Mouse (Mus musculus) cerebellum, postnatal 14 days (tissue): ENCODE data around the gene Dync1i1.
A peak's percentile ranks its signal among the peaks of the same experiment; 100 is the strongest.

Experiments
- DNase-seq, 2 experiments: peaks; one replicate each; pipeline ENCODE4 v3.0.0; 2021; ENCODE audit warnings: mixed read lengths in 2 of 2

The Dync1i1 gene

DNA sequence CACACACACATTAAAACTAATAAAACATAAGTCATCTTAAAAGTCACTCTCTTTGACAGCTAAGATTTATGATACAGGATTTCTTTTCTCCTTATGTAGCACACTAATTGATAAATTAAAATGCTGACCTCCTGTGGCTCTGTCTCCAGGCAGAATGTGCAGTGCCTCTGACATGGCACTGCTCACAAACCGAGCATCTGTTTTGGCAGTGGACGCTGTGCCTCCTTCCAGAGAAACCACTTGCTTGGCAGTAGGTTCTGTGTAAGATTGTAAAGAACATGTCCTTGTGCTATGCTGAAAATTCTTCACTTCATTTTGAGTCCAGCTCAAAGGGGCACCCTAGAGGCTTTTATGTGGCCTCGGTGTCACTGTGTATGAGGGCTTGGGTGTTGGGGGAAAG is 50.0 kb downstream of the Dync1i1 start:
- DNase-seq = peak; percentile 63 to 76

DNA sequence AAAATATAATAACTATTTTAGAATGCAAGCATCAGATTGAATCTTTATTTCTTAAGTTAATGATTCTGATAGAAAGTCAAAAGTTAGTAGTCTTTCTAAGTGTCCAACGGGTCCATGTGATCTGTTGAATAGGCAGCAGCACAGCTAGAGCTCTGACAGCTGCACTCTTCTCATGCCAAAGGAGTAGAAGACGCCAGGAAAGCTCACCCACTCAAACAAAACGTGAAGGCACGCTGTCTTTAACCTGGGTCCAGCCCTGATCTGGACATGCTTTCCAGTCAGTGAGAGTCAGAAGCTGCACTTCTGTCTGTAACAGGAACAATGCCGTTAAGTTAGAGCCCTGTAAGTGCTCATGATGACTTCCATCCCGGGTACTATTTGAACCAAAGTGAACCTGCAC is 56.3 kb downstream of the Dync1i1 start:
- DNase-seq = no peak

DNA sequence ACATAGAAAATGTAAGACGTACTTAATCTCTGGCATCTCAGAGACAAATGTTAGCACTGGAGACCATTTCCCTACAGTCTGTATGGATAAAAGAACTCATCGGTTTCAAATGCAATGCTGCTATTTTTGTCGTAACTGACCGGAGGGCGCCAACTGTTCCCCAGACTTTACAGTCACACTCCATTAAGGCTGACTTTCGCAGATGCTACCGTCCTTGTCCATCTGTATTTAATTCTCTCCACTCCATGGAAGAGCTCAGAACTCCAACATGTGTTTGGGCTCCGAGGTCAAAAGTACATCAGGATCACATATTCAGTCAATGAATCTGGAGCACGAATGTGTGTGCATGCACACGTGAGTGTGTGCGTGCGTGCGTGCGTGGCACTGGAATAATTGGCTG is 58.4 kb downstream of the Dync1i1 start:
- DNase-seq = no peak

DNA sequence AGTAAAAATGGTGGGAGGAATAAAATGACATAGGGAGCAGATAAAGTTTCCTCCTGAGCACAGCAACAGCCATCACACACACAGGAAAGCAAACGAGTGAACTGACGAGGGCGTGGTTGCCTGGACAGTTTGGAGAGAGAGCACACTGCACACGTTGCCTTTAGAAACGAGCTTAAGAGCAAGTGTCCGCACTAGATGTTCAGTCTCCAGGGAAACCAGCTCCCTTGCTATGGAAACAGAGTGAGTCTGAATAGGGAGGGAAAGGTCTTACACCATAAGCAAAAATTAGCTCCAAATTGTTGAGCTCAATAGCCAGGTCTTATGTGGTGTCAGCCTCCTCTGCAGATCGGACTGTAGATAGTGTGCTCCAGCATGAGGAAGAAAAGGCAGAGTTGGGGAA is 65.2 kb downstream of the Dync1i1 start:
- no peak for DNase-seq

DNA sequence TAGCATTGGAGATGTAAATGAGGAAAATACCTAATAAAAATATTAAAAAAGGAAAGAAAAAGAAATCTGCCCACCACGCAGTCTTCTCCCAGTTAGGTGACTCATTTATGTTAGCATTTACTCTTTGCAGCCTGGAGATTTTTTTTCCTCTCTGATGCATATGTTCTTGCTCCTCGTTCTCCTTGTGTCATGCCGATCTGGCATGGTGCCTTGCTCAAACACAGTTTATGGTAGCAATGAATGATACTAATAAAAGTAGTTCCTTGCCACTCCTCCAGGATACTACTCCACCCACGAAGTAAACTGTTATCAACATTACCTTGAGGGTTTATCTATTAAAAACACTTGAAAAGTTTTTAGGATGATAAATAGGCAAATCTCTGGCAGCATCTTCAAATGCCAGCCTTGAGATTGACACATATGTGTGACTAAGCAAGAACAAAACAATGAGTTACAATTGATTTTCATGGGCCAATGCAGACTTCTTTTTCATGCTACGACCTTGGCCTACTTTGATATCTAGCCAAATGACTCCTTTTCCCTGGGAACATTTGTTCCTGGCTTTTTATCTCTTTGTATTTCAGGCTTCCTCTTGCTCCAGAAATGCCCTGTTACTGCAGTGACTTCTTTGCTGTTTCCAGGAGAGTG is 68.8 kb downstream of the Dync1i1 start:
- DNase-seq = no peak

DNA sequence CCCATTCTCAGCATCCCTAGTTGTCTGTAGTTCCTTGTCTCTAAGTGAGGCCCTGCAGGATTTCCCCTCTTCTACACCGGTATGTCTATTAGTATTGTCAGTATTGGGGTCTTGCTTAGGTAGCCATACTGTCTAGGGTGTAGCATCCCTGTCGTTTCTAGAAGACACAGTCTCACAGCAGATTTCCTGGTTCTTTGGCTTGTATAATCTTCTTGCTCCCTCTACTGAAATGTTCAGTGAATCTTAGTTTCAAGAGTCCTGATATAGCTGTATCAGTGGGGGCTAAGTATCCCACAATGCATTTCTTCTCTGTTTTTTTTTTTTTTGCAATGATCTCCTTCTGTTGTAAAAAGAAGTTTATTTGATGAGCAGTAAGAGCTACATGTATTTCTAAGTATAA is 69.9 kb downstream of the Dync1i1 start:
- DNase-seq = no peak

DNA sequence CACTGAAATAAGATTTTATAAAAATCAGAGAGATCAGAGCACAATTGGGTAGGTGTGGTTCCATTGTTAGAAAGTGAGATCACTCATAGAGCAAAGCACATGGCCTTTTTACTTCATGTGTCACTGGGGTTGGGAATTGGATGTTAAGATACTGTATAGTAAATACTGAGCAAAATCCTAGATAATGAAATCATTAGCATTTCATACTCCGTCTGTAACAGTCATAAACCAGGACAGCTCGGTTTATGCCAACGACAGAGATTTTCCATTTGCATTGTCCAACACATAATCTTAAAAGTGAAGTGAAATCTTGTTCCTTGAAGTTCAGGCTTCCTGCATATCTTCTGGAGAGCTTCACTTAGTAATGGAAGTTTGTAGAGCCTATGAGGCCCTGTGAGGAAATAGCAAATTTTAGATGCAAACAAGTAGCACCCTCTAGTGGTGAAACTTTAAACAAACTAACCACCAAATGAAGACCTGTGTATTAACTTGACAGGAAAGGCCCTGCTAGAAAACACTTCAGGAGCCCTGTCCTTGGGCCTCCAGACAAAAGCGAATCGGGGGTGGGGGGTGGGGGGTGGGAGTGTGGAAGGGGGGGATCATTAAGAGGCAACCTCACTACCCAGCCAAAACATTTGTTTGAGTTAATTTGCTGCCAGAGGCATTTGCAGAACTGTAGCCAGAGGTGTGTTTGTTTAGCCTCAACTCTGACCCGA is 76.8 kb downstream of the Dync1i1 start:
- peak; percentile 14 to 62 for DNase-seq

DNA sequence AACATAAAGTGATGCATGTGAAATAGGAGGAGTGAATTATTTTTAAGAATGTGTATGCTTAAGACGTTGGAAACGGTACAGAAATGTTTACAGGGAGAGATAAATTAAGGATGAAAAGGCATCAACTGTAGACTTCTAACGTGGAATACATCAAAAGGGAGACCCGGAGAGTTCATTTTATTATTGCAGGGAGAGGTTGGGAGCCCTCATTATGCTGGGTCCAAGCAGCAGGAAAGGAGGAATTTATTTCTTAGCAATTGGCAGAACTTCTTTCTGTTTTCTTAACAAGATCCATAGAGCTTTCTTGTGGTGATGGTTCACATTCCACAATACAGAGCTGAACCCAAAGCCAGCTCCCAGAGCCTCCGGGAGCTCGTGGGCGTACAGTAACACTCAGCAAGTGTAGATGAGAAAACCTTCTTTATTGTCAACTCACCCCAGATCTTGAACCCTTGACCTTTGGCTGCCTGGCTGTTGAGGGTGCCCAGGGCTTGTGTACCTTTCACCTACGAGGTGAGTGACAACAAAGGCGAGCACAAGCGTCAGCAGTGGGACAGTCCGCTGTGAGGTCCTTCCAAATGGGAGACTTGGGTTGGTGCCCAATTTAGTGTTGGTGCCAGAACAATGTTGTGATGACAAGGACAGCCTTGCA is 77.5 kb downstream of the Dync1i1 start:
- peak; percentile 39 to 48 for DNase-seq

DNA sequence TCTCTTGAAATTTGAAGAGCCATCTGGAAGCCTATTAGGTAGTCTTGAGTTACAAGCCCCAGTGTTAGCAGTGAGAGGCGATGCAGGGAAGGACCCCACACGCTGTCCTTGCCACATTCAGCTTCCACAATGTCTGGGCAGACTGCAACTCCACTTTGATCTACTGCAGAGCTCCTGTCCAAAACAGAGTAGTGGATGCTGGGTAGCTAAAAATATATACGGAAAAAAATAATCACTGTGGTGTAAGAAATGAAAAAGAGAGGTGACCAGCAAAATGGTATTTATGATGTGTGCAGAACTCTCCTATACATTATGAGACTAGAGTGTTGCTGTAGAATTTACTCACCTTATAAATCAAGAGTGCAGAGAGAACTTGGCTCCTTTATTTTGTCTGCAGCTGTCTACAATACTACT is 82.6 kb downstream of the Dync1i1 start:
- DNase-seq = no peak

DNA sequence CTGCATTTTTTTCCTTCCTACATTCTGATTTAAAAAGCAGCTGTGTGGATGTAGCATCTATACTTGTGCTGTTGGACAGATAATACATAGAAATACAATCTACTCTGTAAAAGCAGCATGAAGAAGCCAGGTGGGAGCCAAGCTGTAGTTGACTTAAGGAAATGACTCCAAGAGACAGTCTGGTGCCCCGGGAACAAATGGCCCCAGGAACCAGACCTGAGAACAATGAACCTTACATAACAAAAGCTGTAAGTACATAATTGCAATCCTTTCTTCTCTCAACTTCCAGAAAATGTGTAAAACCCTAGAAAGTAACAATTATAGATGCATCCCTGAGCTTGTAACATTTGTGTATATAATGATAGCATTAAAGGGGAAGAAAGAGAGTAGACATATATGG is 86.6 kb downstream of the Dync1i1 start:
- DNase-seq = no peak

DNA sequence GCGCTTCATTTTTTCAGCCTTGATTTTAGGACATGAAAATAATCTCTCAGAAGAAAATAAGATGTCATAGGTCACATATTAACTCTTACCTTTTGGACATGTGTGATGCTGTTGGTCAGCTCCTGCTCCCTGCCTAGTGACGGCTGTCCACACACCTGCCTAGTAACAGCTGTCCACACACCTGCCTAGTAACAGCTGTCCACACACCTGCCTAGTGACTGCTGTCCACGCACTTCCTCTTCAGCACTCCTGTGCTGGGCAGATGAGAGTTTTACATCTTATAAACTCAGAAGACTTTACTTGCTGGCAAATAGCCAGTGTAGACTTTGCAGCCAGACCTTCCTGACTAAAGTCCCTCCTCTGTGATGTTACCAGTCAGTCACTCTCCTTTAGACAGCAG is 94.2 kb downstream of the Dync1i1 start:
- no peak for DNase-seq

DNA sequence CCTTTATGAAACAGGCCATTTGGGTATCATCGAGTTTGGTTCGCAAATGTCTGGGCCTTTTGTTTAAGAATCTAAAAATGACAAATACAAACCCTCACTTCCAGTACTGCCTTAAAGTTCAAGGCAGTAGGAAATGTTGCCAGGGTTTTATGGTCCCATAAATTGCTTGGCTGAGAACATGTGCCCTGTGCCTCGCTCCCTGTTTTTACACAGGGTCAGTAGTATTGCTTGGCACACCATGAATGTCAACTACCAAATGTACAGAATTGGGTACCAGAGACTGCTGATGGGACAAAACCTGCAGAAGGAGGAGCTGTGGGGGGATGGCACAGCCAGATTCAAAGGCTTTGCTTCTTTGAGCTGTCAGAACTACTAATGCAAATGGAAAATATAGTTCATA is 100.0 kb downstream of the Dync1i1 start:
- DNase-seq = no peak

DNA sequence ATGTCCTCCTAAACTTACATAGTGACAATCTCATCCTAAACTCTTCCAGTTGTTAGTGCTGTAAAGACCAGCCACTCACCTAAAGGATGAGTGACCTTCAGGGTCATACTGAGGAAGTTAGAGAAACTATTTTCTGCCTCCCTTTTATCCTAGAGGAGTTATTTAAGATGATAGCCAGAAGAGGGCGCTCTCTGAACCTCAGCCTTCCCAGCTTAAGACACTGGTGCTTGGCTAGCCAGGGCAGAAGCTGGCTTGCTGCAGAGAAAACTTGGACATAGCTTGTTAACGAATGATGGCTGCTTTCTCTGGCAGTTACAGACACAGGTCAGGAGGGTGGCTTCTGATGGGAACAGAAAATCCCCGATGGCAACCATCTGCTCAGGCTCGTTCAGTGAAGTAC is 101.6 kb downstream of the Dync1i1 start:
- DNase-seq = peak in 1 of 2 experiments; percentile 12

DNA sequence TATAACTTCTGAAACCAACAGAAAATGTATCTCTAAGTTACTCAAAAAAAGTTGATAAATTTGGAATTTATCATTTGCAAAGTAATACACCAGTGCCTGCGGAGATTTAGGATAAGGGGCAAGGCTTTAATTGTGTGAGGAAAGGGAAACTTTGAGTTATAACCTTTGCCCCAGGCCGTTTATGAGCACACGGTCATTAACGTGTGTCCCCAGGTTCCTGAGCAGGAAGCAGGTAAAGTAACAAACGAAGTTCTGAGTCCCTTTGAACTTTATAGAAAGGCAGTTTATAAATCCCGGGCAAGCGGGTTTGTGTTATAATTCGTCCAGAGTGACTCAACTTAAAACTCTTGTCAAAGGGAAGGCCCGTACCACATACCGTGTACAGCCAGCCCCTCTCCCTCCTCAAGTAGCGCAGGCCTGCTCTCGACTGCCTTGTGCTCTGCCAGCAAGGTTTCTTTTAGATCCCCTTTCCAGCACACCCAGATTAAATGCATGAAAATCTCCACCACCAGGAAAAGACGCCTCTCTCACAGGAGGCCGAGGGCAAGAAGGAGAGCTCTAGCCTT is 103.1 kb downstream of the Dync1i1 start:
- DNase-seq = no peak

DNA sequence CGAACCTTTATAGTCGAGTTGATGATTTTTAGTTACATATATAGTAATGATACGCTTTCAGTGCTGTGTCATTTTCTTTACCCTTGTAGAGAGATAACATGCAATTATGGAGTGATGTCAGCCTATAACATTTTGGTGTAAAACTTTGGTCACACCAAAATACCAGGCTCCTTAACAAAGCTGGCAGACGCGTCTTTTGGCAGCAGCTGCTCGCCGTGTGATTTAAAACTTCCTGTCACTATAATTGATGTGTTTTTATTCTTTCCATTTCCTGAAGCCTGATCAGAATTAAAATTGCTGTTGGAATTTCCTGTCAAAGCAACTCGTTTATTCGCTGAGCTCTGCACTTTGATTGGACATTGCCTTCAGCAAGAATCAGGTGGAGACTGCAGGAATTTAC is 103.7 kb downstream of the Dync1i1 start:
- no peak for DNase-seq

DNA sequence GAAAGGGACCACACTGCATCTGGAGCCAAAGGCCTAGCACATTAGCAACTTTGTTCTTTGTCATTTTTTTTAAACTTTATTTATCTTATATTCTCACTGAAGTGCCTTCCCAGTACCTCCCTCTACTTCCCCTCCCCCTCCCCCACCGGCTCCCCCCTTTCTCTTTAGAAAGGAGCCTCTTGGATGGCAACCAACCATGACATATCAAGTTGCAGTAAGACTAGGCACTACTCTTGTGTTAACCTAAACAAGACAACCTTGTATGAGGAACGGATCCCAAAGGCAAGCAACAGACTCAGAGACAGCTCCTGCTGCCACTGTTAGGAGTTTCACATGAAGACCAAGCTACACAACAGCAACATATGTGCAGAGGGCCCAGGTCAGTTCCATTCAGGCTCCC is 105.3 kb downstream of the Dync1i1 start:
- no peak for DNase-seq

DNA sequence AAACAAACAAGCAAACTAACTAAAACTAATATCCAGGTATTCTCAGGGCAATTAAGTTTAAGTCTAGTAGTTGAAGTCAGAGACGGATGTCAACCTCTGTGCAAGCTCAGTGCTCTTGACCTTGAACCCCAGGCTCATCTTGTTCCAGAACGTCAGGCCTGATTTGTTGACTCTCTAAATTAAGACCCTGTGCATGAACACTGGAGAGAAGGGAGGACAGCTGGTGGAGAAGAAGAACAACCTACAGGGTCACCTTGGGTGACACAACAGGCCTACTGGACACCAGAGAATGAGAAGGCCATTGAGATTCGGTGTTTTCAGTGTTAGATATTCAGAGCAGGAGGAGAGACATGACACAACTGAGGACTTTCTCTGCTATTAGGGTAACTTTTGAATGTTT is 105.8 kb downstream of the Dync1i1 start:
- DNase-seq = no peak

DNA sequence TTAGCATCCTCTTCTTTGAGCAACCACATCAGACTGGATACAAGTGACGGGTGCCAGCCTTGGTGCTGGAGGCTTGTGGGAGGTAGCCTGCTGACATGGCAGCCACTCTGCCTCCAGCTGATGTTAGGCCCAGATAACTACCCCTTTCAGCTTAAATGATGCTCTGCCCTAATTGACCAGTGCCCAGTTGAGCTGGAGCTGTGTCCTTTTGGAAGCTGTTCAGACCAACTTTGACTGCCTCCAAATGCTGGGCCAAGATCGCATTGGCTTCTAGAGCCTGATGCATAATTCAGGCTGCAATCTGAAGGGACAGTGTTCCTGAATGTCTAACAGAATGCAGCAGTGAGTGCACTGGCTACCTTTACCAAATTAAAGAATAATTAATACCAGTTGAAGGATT is 107.4 kb downstream of the Dync1i1 start:
- DNase-seq = peak; percentile 6

DNA sequence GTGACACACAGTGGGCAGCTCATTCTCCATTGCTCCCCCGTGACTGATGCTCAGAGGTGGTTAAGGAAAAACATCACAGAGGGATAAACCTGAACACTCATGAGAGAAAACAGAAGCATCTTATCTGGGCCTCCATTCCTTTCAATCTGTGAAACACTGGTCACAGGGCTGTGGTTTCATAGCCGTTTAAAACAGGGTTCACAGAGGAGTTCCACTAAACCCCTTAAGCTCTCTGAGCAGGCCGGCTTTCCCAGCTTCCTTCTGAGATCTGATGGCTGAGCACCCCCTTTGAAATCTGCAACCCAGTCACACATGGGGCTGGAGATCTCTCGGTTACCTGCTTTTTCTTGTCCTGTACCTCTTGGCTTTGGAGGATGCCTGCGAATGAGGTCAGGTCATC is 117.0 kb downstream of the Dync1i1 start:
- DNase-seq = no peak

DNA sequence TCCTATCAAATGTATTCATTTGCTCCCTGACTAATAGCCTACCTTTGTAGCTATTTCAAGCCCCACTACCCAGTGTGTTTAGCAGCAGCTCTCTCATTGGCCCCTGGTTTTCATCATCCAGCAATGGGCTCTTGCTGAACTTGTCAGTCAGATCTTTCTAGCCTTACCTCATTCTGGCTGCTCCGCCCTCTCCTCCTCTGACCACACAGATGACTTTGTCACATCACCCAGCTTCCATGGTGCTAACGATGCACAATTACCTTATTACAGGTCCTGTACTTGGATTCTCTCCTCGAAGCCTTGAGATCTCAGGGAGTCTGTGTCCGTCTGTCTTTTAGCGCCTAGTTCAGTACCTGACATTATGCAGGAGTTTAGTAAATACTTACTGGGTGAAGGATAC is 120.7 kb downstream of the Dync1i1 start:
- no peak for DNase-seq

DNA sequence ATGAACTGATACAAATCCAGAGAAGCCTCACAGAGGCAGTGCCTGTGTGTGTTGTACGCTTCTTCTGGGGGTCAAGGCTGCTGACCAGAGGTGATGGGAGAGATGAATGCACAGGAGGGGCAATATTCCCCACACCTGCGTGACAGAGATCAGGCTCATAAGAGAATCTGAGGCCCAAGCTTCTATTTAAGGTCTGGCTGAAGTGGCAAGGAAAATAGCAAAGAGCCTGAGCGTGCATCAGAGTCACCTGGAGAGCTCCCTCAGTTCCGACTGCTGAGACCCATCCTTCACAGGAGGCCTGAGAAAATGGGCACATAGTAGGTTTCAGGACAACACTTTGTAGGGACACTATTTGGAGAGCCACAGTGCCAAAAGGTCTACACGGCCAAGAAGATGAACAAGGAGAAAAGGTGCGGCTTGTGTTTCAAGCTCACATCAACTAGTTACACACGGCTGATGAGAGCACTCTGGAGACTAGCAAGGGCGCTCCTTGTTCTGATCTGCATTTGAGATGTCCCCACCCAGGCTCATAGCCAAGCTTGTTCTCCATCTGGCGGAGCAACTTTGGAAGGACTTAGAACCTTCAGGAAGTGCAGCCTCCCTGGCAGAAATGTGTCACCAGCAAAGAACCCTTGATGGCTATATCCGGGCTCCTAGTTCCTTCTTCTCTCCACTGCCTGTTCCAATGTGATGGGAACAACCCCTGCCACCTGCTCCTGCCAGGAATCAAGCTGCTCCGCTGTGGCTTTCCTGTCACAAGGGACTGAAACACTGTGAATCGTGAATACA is 128.8 kb downstream of the Dync1i1 start:
- no peak for DNase-seq

DNA sequence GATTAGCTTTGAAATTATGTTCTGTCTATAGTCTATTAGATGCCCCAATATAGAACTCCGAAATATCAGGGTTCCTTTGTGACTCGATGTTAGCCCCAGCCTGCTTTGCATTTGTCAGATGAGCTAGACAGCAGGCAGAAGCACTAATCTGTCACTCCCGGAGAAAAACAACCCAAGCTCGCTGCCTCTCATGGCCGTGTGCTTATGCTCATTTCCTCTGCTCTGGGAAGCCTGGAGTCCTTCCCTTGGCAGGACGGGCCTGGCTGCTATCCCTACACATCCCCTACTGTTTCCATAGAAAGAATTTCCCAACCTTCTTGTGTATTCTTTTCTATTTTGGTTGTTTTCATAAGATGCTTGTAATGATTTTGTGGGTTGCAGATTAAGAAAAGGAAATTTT is 130.1 kb downstream of the Dync1i1 start:
- DNase-seq = peak in 1 of 2 experiments; percentile 14

DNA sequence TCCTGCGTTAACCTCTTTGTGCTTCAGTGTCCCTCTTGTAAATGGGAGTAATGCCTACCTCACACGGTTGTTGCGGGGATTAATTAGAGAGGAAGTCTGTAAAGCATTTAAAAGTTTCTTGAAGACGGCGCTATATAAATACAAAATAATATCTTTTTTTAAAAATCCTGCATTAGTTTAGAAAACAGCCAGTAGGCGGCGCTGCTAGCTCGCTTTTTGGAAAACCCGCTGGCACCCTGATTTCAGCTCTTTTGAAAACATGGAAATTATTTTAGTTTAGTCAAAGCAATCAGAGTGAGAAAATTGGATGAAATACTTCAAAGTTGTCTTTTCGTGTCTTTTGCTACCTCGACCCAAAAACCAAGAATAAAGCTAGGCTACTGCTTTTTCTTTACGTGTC is 132.9 kb downstream of the Dync1i1 start:
- peak; percentile 73 to 83 for DNase-seq
